29 mouse cellular contexts compared by ENCODE assay signal in the genomic region with DNA sequence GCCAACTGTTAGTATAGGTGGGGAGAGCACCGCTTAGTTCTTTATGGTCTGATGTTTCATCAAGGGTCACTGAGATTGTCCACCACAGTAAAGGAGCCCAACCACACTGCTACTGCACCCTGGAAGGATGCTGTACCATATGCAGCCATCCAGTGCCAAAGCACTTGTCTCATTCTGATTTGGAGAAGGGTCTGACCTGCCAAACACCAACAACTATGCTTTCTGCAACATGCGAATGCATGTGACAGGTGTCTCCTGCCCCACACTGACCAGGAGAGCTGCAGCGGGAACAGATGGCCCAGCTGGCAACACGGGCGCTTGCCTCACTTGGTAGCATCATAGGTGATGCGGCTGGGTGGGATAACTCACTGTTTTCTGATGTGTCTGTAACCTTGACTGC.
DNase-seq lines count a peak whose midpoint lies in the region; ATAC-seq and TF ChIP-seq lines count a peak whose summit lies in the region.
"Had no signal": no experiment of that assay in that cellular context is flagged by ENCODE, and none has a peak within 500 bp of the region (broad histone marks: within the 10 kb centered on the region; RNA-seq: fewer than 3 reads in every experiment).

No protein-coding gene starts in this region.

- TF ChIP-seq CTCF in brain, embryonic 14.5 days (IDR thresholded peaks at IDR 0.05; ENCODE audit: borderline replicate concordance, extremely low read depth, insufficient read depth, insufficient read length) = no peak

- no peak overlapping the region for H3K4me3 ChIP-seq in hindbrain, embryonic 16.5 days (ENCODE audit: low read length)
- H3K4me3 ChIP-seq in hindbrain, embryonic 11.5 days (ENCODE audit: low read depth, low read length) = no peak overlapping the region
- H3K4me3 ChIP-seq: erythroblast, embryonic 14.5 days; forebrain, embryonic 12.5 days; left cerebral cortex, adult 2 months; limb, embryonic 10.5 days; limb, embryonic 15.5 days; midbrain, embryonic 10.5 days; neural tube, embryonic 13.5 days had no signal

- ATAC-seq in hindbrain, embryonic 16.5 days = peak; percentile 72; the same call in 1 of the 2 replicates
- ATAC-seq in hindbrain, embryonic 11.5 days (ENCODE audit: low FRiP score) = no peak
- ATAC-seq: intestine, embryonic 16.5 days; Patski had no signal

- DNase-seq in hindbrain, embryonic 11.5 days (ENCODE audit: low spot score) = no peak
- peak; percentile 39 for DNase-seq in brain, embryonic 14.5 days (ENCODE audit: low read depth)
- DNase-seq in cerebellum, adult 18-20 months = peak; percentile 81 to 85
- DNase-seq in cerebellum, postnatal 10 days = peak; percentile 83 to 92
- DNase-seq in kidney, postnatal 36 days = no peak
- DNase-seq in layer of hippocampus, postnatal 14 days (ENCODE audit: low spot score in 2 of 2) = no peak
- DNase-seq in kidney, adult 8-10 months = no peak
- DNase-seq: adrenal gland, postnatal 10 days; gastrocnemius, postnatal 14 days; heart, adult 11 months; heart, postnatal 36 days; kidney, adult 9 months; kidney, postnatal 14 days; lung, embryonic 14.5 days; lung, postnatal 14 days; thymus, adult 2 months; thymus, postnatal 36 days had no signal

- 84% methylated on average over 6 of the region's 6 CpGs for WGBS in hindbrain, embryonic 16.5 days
- 97% methylated on average over 6 of the region's 6 CpGs for whole genome bisulfite sequencing in hindbrain, embryonic 11.5 days

- H3K9ac ChIP-seq in hindbrain, embryonic 16.5 days (ENCODE audit: low read depth, low read length) = no peak overlapping the region
- no peak overlapping the region for H3K9ac ChIP-seq in hindbrain, embryonic 11.5 days (ENCODE audit: low read depth, low read length)
- H3K9ac ChIP-seq: forebrain, embryonic 12.5 days; limb, embryonic 15.5 days; liver, embryonic 14.5 days; lung, embryonic 14.5 days; neural tube, embryonic 13.5 days had no signal

- no peaks in the 10 kb centered on the region for H3K36me3 ChIP-seq in hindbrain, embryonic 16.5 days (ENCODE audit: control insufficient read depth, insufficient read depth, low read length)
- H3K36me3 ChIP-seq in hindbrain, embryonic 11.5 days (ENCODE audit: control insufficient read depth, insufficient read depth, low read length) = no peaks in the 10 kb centered on the region
- H3K36me3 ChIP-seq: forebrain, embryonic 12.5 days; limb, embryonic 10.5 days; limb, embryonic 15.5 days; midbrain, embryonic 10.5 days; neural tube, embryonic 13.5 days had no signal

- no peaks in the 10 kb centered on the region for H3K27me3 ChIP-seq in hindbrain, embryonic 16.5 days (replicated peaks; ENCODE audit: control insufficient read depth, insufficient read depth, low read length)
- H3K27me3 ChIP-seq in hindbrain, embryonic 11.5 days (ENCODE audit: control insufficient read depth, insufficient read depth, low read length) = no peaks in the 10 kb centered on the region
- H3K27me3 ChIP-seq: forebrain, embryonic 12.5 days; limb, embryonic 15.5 days; neural tube, embryonic 13.5 days had no signal

- H3K4me1 ChIP-seq in hindbrain, embryonic 16.5 days (ENCODE audit: control insufficient read depth, insufficient read depth, low read depth, low read length) = peaks cover 3% of the 10 kb centered on the region; the same call in 1 of the 2 replicates
- no peaks in the 10 kb centered on the region for H3K4me1 ChIP-seq in hindbrain, embryonic 11.5 days (replicated peaks; ENCODE audit: control insufficient read depth, insufficient read depth, low read length)
- H3K4me1 ChIP-seq: limb, embryonic 10.5 days; limb, embryonic 15.5 days had no signal

- H3K9me3 ChIP-seq in hindbrain, embryonic 16.5 days (ENCODE audit: control insufficient read depth, low read length) = no peaks in the 10 kb centered on the region
- no peaks in the 10 kb centered on the region for H3K9me3 ChIP-seq in hindbrain, embryonic 11.5 days (ENCODE audit: control insufficient read depth, low read length)
- H3K9me3 ChIP-seq: forebrain, embryonic 12.5 days; limb, embryonic 10.5 days; limb, embryonic 15.5 days; midbrain, embryonic 10.5 days; neural tube, embryonic 13.5 days had no signal

- no peak overlapping the region for H3K4me2 ChIP-seq in hindbrain, embryonic 16.5 days (ENCODE audit: low read length)
- no peak overlapping the region for H3K4me2 ChIP-seq in hindbrain, embryonic 11.5 days (replicated peaks; ENCODE audit: low read depth, low read length)
- H3K4me2 ChIP-seq: forebrain, embryonic 12.5 days; heart, embryonic 11.5 days; limb, embryonic 15.5 days; lung, embryonic 14.5 days; neural tube, embryonic 13.5 days had no signal

- TF ChIP-seq POLR2A in brain, embryonic 14.5 days (IDR thresholded peaks at IDR 0.05; ENCODE audit: borderline replicate concordance, extremely low read depth, insufficient read depth, insufficient read length, poor library complexity, severe bottlenecking) = no peak

- no peak overlapping the region for H3K27ac ChIP-seq in hindbrain, embryonic 16.5 days (ENCODE audit: low read depth, low read length)
- H3K27ac ChIP-seq in hindbrain, embryonic 11.5 days (ENCODE audit: low read depth, low read length) = no peak overlapping the region
- H3K27ac ChIP-seq: forebrain, embryonic 12.5 days; left cerebral cortex, adult 2 months; limb, embryonic 10.5 days; limb, embryonic 15.5 days; liver, embryonic 14.5 days; midbrain, embryonic 10.5 days; neural tube, embryonic 13.5 days had no signal

Comparison
In these comparisons a context has a peak if more than half of its experiments do, and no peak if none do; other contexts are left out.
1. DNase-seq: peak in brain, embryonic 14.5 days (single experiment), cerebellum, adult 18-20 months (2 of 2) and cerebellum, postnatal 10 days (2 of 2); none in hindbrain, embryonic 11.5 days (single experiment), kidney, postnatal 36 days (0 of 2), layer of hippocampus, postnatal 14 days (0 of 2) and kidney, adult 8-10 months (0 of 2).